Mouse (Mus musculus) limb, embryonic 11.5 days (tissue): ENCODE measurements around the gene P3h3. TPM values are rescaled to one million over a fixed set of nuclear protein-coding genes. Genes with fewer than 3 reads are reported as not detected.

Experiments used
- ATAC-seq: fragments of 200-750 bp; cut with Nextera tagmentation; 2 replicates; pipeline ENCODE4 v1.8.0; 2017; ENCODE audit warnings: low read depth; ENCODE audit not compliant: insufficient number of reproducible peaks, low FRiP score, low TSS enrichment
- DNase-seq: peaks from one replicate; pipeline ENCODE4 v3.0.0-alpha.2; 2015; ENCODE audit warnings: low spot score
- H3K27ac ChIP-seq: fragments of 300-500 bp; sonication (generic); replicated peaks from 2 replicates; pipeline ENCODE4 v1.5.1; 2014; ENCODE audit warnings: low read depth, mild to moderate bottlenecking, low read length
- H3K27me3 ChIP-seq: fragments of 300-500 bp; sonication (generic); 2 replicates; pipeline ENCODE4 v1.6.1; 2014; ENCODE audit warnings: mild to moderate bottlenecking, low read length, mixed read lengths; ENCODE audit not compliant: control insufficient read depth, insufficient read depth
- H3K36me3 ChIP-seq: fragments of 300-500 bp; sonication (generic); 2 replicates; pipeline ENCODE4 v1.6.1; 2014; ENCODE audit warnings: mild to moderate bottlenecking, low read length, moderate library complexity, mixed read lengths; ENCODE audit not compliant: control insufficient read depth, insufficient read depth
- H3K4me1 ChIP-seq: fragments of 300-500 bp; sonication (generic); 2 replicates; pipeline ENCODE4 v1.6.1; 2014; ENCODE audit warnings: low read length, mixed read lengths; ENCODE audit not compliant: control insufficient read depth, insufficient read depth
- H3K4me2 ChIP-seq: fragments of 300-500 bp; sonication (generic); 2 replicates; pipeline ENCODE4 v1.6.1; 2014; ENCODE audit warnings: low read depth, mild to moderate bottlenecking, moderate library complexity; ENCODE audit not compliant: severe bottlenecking
- H3K4me3 ChIP-seq: fragments of 300-500 bp; sonication (generic); 2 replicates; pipeline ENCODE4 v1.5.1; 2014; ENCODE audit warnings: low read depth, low read length
- H3K9ac ChIP-seq: fragments of 300-500 bp; sonication (generic); 2 replicates; pipeline ENCODE4 v1.6.1; 2014; ENCODE audit warnings: mild to moderate bottlenecking, low read length
- H3K9me3 ChIP-seq: fragments of 300-500 bp; sonication (generic); 2 replicates; pipeline ENCODE4 v1.6.1; 2016; ENCODE audit warnings: low read length; ENCODE audit not compliant: control insufficient read depth
- WGBS: fragments of 180-500 bp; shearing (Covaris S2); extraction: QIAGEN DNeasy Blood & Tissue Kit; methylation state at CpG from one replicate; pipeline ENCODE4 v1.1.7; 2014; 5-methylcytosine and 5-hydroxymethylcytosine counted together
- polyA plus RNA-seq: library from polyadenylated mRNA; unstranded; fragments of >200 nt; fragmentation: Nextera tagmentation; extraction: Ambion mirVana; gene quantifications from 2 replicates; pipeline ENCODE4 v1.2.1, GENCODE M21; 2014

P3h3 gene
- polyA plus RNA-seq, 1 experiment from 2014 or later, result 23.1 TPM

- no peaks in the 10 kb centered on the region for H3K9me3 ChIP-seq
- H3K27ac ChIP-seq, result no peak overlapping the region
- no peaks in the 10 kb centered on the region for H3K4me1 ChIP-seq
- WGBS, result 79% methylated on average over 4 of the region's 4 CpGs
- no peaks in the 10 kb centered on the region for H3K27me3 ChIP-seq
- DNase-seq (no peak), ATAC-seq (no peak)
- no peak overlapping the region for H3K9ac ChIP-seq
- H3K4me3 ChIP-seq, result no peak overlapping the region
- H3K4me2 ChIP-seq, result no peak overlapping the region
- no peaks in the 10 kb centered on the region for H3K36me3 ChIP-seq
These were observed 61.8 kb downstream of the P3h3 start for GRCm38 (mm10) chr6:124795781-124796180.

GRCm38 (mm10) chr6:124791911-124792310 is 65.6 kb downstream of the P3h3 start:
- no peak overlapping the region for H3K27ac ChIP-seq
- H3K36me3 ChIP-seq, result no peaks in the 10 kb centered on the region
- no peaks in the 10 kb centered on the region for H3K9me3 ChIP-seq
- H3K27me3 ChIP-seq, result no peaks in the 10 kb centered on the region
- no peaks in the 10 kb centered on the region for H3K4me1 ChIP-seq
- H3K4me3 ChIP-seq, result no peak overlapping the region
- WGBS, result 89% methylated on average over 3 of the region's 3 CpGs
- no peak overlapping the region for H3K4me2 ChIP-seq
- DNase-seq (no peak), ATAC-seq (no peak)
- H3K9ac ChIP-seq, result no peak overlapping the region

Other genes with a start within 250 kb of the P3h3 start
- not detected in 2 replicates for gene C1s2, start 221.7 kb downstream of the P3h3 start, polyA plus RNA-seq
- 44.1 and 46.1 TPM in 2 replicates for gene Lpcat3, start 194.7 kb downstream of the P3h3 start, polyA plus RNA-seq
- 244 and 253 TPM in 2 replicates for gene Emg1, start 145.6 kb downstream of the P3h3 start, polyA plus RNA-seq
- 424 and 427 TPM in 2 replicates for gene Phb2, start 145.4 kb downstream of the P3h3 start, polyA plus RNA-seq
- 7.8 and 8.7 TPM in 2 replicates for gene Ptpn6, start 119.0 kb downstream of the P3h3 start, polyA plus RNA-seq
- gene Grcc10, start 116.4 kb downstream of the P3h3 start, polyA plus RNA-seq, result 491 and 549 TPM in 2 replicates
- 0.13 TPM in 1 of 2 replicates, not detected in the other for gene Gm45234, start 101.7 kb downstream of the P3h3 start, polyA plus RNA-seq
- gene Atn1, start 101.2 kb downstream of the P3h3 start, polyA plus RNA-seq, result 13.1 and 14.0 TPM in 2 replicates
- 1.8 and 3.0 TPM in 2 replicates for gene Eno2, start 88.1 kb downstream of the P3h3 start, polyA plus RNA-seq
- gene Lrrc23, start 78.0 kb downstream of the P3h3 start, polyA plus RNA-seq, result 0.91 and 1.0 TPM in 2 replicates
- gene Spsb2, start 49.1 kb downstream of the P3h3 start, polyA plus RNA-seq, result 5.3 and 5.5 TPM in 2 replicates
- 724 and 825 TPM in 2 replicates for gene Tpi1, start 43.5 kb downstream of the P3h3 start, polyA plus RNA-seq
- 152 and 153 TPM in 2 replicates for gene Usp5, start 28.3 kb downstream of the P3h3 start, polyA plus RNA-seq
- 243 and 249 TPM in 2 replicates for gene Cdca3, start 28.2 kb downstream of the P3h3 start, polyA plus RNA-seq
- 0.40 and 0.43 TPM in 2 replicates for gene Gnb3, start 17.5 kb downstream of the P3h3 start, polyA plus RNA-seq
- 0.92 and 0.98 TPM in 2 replicates for gene Gpr162, start 6.2 kb upstream of the P3h3 start, polyA plus RNA-seq
- gene Cd4, start 30.5 kb upstream of the P3h3 start, polyA plus RNA-seq, result 0.06 TPM in 1 of 2 replicates, not detected in the other
- gene Lag3, start 54.0 kb upstream of the P3h3 start, polyA plus RNA-seq, result 0.88 and 1.4 TPM in 2 replicates
- 221 and 223 TPM in 2 replicates for gene Ptms, start 62.4 kb upstream of the P3h3 start, polyA plus RNA-seq
- gene Mlf2, start 73.6 kb upstream of the P3h3 start, polyA plus RNA-seq, result 406 and 414 TPM in 2 replicates
- 126 and 129 TPM in 2 replicates for gene Cops7a, start 107.8 kb upstream of the P3h3 start, polyA plus RNA-seq
- gene Pianp, start 138.9 kb upstream of the P3h3 start, polyA plus RNA-seq, result 2.2 and 2.4 TPM in 2 replicates
- 11.0 and 12.9 TPM in 2 replicates for gene Zfp384, start 151.4 kb upstream of the P3h3 start, polyA plus RNA-seq
- 128 and 134 TPM in 2 replicates for gene Ing4, start 182.0 kb upstream of the P3h3 start, polyA plus RNA-seq
- 13.3 and 16.1 TPM in 2 replicates for gene Acrbp, start 191.9 kb upstream of the P3h3 start, polyA plus RNA-seq
- 0.32 TPM in 1 of 2 replicates, not detected in the other for gene Lpar5, start 210.2 kb upstream of the P3h3 start, polyA plus RNA-seq
- gene Chd4, start 238.2 kb upstream of the P3h3 start, polyA plus RNA-seq, result 110 and 117 TPM in 2 replicates